Mouse (Mus musculus) G1E-ER4 (cell line): Measurements from ENCODE around the gene Olfr411. TPM values are rescaled to one million over a fixed set of nuclear protein-coding genes. Genes with fewer than 3 reads are reported as not detected.

Experiments used
- GATA1 ChIP-seq: IDR thresholded peaks from one replicate; pipeline ENCODE4 v1.8.0; 2012; ENCODE audit warnings: low read length, inconsistent platforms
- polyA plus RNA-seq: library from polyadenylated mRNA; stranded (reverse); fragments of >175 nt; gene quantifications from 2 replicates; pipeline ENCODE4 v1.2.3, GENCODE M21; 2012

Olfr411 gene
- polyA plus RNA-seq, result not detected in 2 replicates

DNA sequence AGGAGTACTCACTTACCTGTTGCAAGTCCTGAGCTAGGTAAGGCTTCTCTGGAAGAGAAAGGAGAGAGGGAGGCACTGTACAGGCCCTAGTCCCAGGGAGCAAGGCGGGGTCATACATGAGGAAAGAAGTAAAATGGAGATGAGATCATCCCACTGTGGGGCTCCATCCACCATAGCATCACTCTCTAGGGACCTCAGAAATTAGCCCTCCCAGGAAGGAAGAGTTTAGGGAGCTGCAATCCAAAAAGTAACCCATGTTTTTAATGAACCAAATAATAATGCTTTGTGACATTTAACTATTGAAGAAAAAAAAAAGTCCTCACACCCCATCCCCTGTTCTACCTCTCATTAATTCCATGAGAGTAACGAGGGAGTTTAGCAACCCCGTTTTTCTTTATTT, at the start of gene Olfr411:
TSS of gene Olfr411 (minus strand) at position 101 of the 400 bp plus-strand sequence.
- no peak for TF ChIP-seq GATA1

DNA sequence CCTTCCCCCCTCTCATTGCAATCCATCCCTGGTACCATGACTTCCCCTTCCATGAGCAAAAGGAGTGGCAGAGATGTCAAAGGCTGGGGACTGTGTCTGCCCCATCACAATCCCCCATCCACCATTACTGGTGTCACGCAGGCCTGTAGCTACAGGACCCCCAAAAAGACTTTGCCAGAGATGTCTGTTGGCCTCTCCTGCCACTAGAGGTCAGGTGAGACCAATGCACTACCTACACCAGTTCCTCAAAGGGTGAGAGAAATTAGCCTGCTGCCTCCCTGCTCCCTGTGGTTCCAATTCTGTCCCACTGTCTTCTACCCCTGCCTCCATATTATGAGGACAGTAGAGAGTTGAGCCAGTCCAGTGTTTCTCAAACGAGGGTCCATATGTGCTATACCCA, 49.7 kb upstream of the Olfr411 start:
- TF ChIP-seq GATA1, result no peak

DNA sequence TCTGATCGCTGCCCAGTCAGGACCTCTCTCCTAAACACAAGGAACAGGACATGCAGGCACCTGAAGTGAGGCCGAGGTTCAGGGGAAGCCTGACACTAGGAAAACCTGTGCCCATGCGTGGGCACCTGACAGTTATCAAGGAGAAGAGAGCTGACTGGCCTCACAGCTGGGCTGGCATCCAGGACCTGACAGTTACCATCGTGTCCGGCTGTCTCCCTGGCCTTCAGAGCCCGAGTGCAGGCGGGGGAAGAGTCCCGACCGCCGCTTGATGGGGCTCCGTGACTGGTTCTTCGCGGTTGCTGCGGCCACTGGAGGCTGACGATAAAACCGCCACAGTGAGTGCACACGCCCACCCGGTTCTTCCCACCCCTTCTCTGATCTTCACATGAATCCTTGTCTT, 43.1 kb upstream of the Olfr411 start:
- TF ChIP-seq GATA1, result no peak

DNA sequence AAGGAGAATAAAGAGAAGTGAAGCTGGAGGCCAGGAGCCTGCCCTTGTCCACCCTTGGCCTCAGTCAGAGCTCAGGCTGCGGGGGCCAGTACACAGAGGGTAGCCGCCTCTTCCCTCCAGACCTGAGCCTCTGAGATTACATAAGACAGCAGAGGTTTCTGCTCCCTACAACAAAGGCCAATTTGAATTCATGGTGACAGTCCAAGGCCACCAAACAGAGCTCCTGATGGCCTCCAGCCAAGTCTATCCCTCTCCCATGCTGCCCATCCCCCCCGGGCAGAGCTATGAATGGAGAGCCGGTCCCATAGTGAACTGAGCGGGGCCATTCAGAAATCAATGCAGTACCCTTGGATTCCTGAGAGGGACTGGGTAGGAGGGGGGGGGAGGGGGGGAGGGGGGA, 41.0 kb upstream of the Olfr411 start:
- TF ChIP-seq GATA1, result no peak

DNA sequence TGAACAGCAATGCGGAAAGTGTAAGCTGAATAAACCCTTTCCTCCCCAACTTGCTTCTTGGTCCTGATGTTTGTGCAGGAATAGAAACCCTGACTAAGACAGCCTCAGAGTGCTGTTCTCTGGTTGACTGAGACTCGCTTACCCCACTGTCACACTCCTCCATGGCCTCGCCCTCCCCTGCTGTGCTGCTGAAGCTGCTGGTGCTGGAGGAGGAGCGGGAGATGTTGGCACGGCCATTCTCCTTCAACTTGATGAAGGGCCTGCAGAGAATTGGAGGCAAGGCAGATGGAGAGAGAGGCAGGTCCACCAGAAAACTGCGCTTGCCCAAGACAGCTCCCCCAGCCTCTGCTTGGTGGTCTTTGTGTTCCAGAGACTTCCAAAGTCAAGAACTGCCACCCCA, 40.5 kb upstream of the Olfr411 start:
- TF ChIP-seq GATA1, result no peak

DNA sequence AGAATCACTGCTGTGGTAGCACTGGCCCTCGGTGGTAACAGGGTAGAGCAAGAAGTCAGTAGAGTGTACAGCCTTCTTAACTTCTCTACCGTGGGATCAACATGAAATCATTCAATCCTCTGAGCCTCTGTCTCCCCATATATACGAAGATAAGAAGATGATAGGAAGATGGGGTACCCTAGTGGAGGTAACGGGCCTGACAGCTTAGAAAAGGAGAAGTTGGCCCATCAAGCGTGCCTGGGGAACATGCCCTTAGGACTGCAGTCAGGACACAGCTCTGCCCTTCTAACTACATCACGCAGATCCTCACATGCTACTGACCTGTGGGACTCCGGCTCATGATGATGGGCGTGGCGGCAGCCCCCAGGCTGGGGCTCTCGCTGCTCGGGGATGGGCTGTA, 39.4 kb upstream of the Olfr411 start:
- no peak for TF ChIP-seq GATA1

DNA sequence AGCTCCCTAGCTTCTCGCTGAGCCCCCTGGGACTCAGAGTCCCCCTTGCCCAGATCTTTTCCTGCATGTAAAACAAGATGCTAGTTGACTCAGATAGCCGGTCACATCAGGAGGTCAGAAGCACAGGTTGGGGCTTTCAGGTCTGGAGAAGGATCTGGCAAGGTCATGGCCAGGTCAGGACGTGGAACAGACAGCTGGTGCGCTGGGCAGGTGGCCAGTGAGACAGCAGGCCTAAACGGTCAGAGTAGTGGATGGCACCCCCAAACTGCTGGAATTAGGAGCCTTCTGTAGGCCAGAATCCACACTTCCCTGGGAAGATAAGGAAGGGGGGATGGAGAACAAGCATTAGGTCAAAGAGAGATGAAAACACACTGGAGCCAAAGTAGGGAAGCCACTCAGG, 34.8 kb upstream of the Olfr411 start:
- TF ChIP-seq GATA1, result no peak

DNA sequence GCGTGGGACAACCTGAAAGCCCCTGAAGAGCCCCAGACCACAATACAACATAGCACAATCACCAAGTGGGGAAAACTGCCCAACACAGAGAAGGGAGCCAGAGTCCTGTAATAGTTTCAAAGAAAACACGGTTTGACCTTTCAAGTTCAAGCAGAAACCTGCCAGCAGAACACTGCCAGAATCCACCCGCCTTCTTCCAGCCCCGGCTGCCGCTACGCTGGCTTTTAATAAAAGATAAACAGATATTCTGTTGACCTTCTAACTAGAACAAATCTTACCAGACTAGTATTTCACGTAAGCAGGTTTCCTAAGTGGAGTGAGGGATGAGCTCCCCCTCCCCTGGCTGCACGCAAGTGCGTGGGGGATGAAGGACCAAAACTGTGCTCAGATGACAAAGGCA, 33.2 kb upstream of the Olfr411 start:
- no peak for TF ChIP-seq GATA1

DNA sequence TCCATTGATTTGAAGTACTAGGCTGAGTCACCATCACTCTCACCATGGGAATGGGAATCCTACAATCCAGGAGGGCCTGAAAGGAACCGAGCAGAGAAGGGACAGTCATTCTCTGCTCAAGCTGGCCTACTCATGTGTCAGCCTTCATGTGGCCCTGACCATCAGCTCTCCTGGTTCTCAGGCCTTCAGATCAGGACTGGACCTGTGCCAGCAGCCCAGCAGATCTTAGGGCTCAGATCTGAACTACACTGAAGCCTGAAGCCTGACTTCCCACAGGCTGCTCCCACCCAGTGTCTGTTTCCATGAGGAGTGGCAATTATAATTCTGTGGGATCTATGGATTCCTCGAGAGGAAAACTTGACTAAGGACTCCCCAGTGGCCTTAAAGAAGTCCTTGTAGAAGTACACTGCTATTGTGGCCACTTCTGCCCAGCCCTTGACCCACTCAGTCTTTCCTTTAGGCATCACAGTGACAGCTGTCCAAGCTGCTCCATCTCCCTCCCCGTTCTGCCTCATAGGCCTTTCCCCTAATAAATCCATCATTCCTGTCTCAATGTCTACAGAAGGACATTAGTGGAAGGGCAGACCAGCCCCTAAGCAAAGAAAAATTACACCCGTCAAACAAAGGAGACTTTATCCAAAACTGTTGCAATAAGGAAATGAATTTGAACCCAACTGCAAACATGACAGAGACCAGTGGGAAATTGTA, 26.9 kb upstream of the Olfr411 start:
- TF ChIP-seq GATA1, result no peak

DNA sequence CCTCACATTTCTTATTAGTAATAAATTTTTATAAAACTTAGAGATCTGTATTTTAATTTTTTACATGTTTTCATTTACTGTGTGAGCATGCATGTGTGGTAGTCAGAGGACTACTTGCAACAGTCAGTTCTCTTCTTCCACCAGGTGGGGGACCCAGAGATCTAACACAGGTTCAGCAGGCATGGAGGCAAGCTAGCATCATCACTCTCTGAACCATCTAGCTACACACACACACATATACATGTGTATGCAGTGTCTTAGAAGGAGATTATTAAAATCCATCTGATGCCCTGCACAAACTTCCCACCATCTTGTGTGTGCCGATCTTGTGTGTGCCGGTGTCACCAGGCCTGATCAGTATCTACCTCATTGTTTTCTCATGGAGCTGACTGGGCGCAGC, 24.4 kb upstream of the Olfr411 start:
- TF ChIP-seq GATA1, result no peak

DNA sequence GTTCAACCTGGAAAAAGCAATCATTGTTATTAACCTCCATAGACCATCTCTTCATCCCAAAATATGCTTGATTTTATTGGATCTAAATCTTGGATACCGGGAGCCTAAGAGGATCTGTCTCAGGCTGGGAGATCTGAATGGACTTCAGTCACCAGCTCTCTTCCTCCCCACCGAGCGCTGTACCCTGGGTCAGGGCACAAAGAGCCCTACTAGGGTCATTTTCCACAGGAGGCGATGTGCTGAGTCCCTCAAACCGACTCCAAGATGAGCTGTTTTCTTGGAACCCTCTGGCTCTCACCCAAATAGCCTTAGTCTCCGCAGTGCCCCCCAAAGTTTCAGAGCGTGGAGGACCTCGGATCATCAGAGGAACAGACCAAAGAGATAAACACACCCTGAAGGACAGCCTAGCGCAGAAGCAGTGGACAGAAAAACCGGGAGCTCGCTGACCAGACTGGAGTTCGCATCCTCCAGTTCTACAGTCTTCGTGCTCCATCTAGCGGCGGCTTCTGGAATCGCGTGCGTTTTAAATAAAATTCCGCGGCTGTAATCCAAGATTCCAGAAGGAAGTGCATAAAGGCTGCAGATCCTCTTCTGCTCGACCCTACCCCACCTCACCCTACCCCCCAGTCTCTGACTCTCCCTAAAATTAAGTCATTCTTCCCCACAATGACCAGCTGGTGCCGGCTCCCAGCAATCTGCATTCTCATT, 19.1 kb upstream of the Olfr411 start:
- no peak for TF ChIP-seq GATA1

DNA sequence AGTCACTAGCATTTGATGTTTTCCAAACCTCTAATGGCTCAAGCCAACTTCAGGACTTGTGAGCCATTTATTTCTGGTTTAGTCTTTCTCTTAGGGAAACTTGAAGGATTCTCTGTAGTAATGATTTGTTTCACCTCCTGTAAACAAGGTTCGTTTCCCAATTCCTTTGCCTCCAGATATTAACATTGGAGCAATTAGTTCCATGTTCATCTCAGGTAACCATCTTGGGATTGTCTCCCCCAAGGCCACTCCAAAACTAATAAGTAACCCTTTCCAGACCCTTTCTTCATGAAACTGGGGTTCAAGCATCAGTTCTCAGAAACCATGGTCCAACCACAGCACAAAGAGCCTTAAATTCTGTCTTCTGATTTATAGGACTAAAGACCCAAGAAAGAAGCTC, 9.3 kb upstream of the Olfr411 start, which contains the start of gene Olfr412:
TSS of gene Olfr412 (plus strand) at position 301 of the 400 bp plus-strand sequence.
- no peak for TF ChIP-seq GATA1

DNA sequence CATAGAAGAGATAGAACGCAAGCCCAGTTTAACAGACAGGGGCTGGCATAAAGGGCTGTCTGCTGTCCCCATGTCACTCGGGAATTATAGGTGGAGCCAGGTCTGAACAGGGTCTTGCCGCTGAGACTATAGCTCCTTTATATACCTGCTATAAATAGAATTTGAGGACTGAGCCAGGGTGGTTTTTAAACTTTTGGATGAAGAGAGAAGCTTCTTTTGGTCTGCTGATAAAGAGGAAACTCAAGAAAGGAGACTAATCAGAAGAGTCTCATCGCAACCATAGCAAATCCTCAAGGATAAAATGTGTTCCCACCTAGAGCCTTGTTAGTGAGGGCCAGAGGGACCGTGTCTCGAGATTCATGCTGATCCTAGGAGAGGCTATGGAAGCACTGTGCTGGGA, 14.5 kb downstream of the Olfr411 start, which contains the start of gene Olfr410:
TSS of gene Olfr410 (minus strand) at position 101 of the 400 bp plus-strand sequence.
- TF ChIP-seq GATA1, result no peak

DNA sequence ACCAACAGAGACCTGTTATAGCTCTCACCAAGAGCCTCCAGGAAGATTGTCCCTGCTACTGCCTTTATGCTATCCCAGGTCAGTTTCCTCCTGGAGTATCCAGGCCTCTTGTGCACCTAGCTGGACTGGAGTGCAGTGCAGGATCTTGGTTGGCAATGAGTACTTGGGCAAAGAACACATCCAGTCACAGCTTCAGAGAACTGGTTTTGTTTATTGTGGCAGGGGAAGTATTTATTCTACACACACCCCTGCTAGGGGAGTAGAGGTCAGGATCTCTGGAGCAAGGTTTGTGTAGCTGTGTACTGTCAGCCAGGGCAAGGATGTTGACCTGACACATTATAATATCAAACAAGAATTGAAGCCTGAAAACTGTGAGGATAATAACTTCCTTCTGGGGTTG, 23.7 kb downstream of the Olfr411 start:
- no peak for TF ChIP-seq GATA1

DNA sequence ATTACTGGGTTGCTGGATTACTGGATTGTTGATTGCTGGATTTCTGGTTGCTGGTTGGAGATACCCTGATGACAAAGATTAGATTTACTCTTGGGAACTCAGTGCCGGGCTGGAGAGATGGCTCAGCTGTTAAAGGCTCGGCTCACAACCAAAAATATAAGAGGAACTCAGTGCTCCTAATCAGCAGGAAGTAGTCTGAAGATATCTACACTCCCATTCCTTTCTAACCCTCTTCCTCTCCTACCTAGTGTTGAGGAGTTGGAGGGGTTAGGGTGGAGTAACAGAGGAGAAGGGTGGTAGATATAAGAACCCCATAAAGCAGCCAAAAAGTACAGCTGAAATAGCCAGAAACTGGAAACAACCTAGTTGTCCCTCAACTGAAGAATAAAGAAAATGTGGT, 26.4 kb downstream of the Olfr411 start:
- no peak for TF ChIP-seq GATA1

Other genes starting within 250 kb of the Olfr411 start
- gene Olfr401, start 238.9 kb downstream of the Olfr411 start, polyA plus RNA-seq, result not detected in 2 replicates
- not detected in 2 replicates for gene Olfr402, start 199.1 kb downstream of the Olfr411 start, polyA plus RNA-seq
- not detected in 2 replicates for gene Olfr403, start 166.4 kb downstream of the Olfr411 start, polyA plus RNA-seq
- not detected in 2 replicates for gene Olfr43, start 141.3 kb downstream of the Olfr411 start, polyA plus RNA-seq
- not detected in 2 replicates for gene Olfr406, start 92.8 kb downstream of the Olfr411 start, polyA plus RNA-seq
- not detected in 2 replicates for gene Olfr59, start 68.9 kb downstream of the Olfr411 start, polyA plus RNA-seq
- not detected in 2 replicates for gene Olfr410, start 14.6 kb downstream of the Olfr411 start, polyA plus RNA-seq
- gene Olfr412, start 9.4 kb upstream of the Olfr411 start, polyA plus RNA-seq, result not detected in 2 replicates